Mouse (Mus musculus) frontal cortex, adult 2 months (tissue): ENCODE measurements at regions not wholly inside any gene's neighbourhood (a gene's known extent, or its start where the extent isn't known, plus 50 kb on each side); places are given as distances from the start of the nearest gene placed in this dataset.

Source experiments
- DNase-seq, 2 experiments: peaks; one replicate each; pipeline ENCODE4 v3.0.0; 2022; ENCODE audit warnings: low spot score in 1 of 2; ENCODE audit errors: extremely low spot score in 1 of 2

GRCm38 (mm10) chr15:93903671-93904603 lies 308.2 kb upstream of the Prickle1 start:
- DNase-seq, result no peak

- DNase-seq, result no peak
Observed at GRCm38 (mm10) chr15:93882826-93883225, 287.1 kb upstream of the Prickle1 start.

- DNase-seq, result peak in 1 of 2 experiments; percentile 53
Observed at GRCm38 (mm10) chr15:93881276-93881675, 285.6 kb upstream of the Prickle1 start.

- no peak for DNase-seq
Observed at GRCm38 (mm10) chr15:93880302-93880701, 284.6 kb upstream of the Prickle1 start.

GRCm38 (mm10) chr15:93879006-93879405 lies 283.3 kb upstream of the Prickle1 start:
- peak in 1 of 2 experiments; percentile 31 for DNase-seq

GRCm38 (mm10) chr15:93876335-93876734 lies 280.6 kb upstream of the Prickle1 start:
- peak in 1 of 2 experiments; percentile 55 for DNase-seq

- peak in 1 of 2 experiments; percentile 52 for DNase-seq
Observed at GRCm38 (mm10) chr15:93875685-93876084, 280.0 kb upstream of the Prickle1 start.

GRCm38 (mm10) chr15:93874206-93874605 lies 278.5 kb upstream of the Prickle1 start:
- DNase-seq, result peak; percentile 48 to 84

- DNase-seq, result no peak
Observed at GRCm38 (mm10) chr15:93857336-93857901, 261.7 kb upstream of the Prickle1 start.

GRCm38 (mm10) chr15:93853221-93853620 lies 257.5 kb upstream of the Prickle1 start:
- peak; percentile 34 to 61 for DNase-seq

- DNase-seq, result no peak
Observed at GRCm38 (mm10) chr15:93852126-93852525, 256.4 kb upstream of the Prickle1 start.

- DNase-seq, result no peak
Observed at GRCm38 (mm10) chr15:93850388-93850787, 254.7 kb upstream of the Prickle1 start.

GRCm38 (mm10) chr15:93848830-93849229 lies 253.1 kb upstream of the Prickle1 start:
- DNase-seq, result no peak

GRCm38 (mm10) chr15:93846797-93847196 lies 251.1 kb upstream of the Prickle1 start:
- DNase-seq, result no peak

GRCm38 (mm10) chr15:93845801-93846200 lies 250.1 kb upstream of the Prickle1 start:
- DNase-seq, result peak; percentile 75 to 83

- DNase-seq, result no peak
Observed at GRCm38 (mm10) chr15:93832956-93833355, 237.3 kb upstream of the Prickle1 start.

GRCm38 (mm10) chr15:93832431-93832936 lies 236.8 kb upstream of the Prickle1 start:
- peak; percentile 62 to 70 for DNase-seq

GRCm38 (mm10) chr15:93831148-93831547 lies 235.5 kb upstream of the Prickle1 start:
- peak; percentile 78 to 79 for DNase-seq

- peak; percentile 52 to 77 for DNase-seq
Observed at GRCm38 (mm10) chr15:93824729-93825694, 229.3 kb upstream of the Prickle1 start.

GRCm38 (mm10) chr15:93821236-93821635 lies 225.5 kb upstream of the Prickle1 start:
- no peak for DNase-seq
